Mouse (Mus musculus) stomach, postnatal 0 days (tissue): Measurements from ENCODE around the gene Polr2m. TPM values are rescaled to one million over a fixed set of nuclear protein-coding genes. Genes with fewer than 3 reads are reported as not detected.

Experiments used
- ATAC-seq: fragments of 200-750 bp; cut with Nextera tagmentation; 2 replicates; pipeline ENCODE4 v1.8.0; 2017; ENCODE audit not compliant: low FRiP score, low TSS enrichment
- DNase-seq: peaks from one replicate; pipeline ENCODE4 v3.0.0-alpha.2; 2016; ENCODE audit warnings: low spot score
- H3K27ac ChIP-seq: fragments of 300-500 bp; sonication (generic); replicated peaks from 2 replicates; pipeline ENCODE4 v1.5.1; 2014; ENCODE audit warnings: mild to moderate bottlenecking, control low read depth
- H3K27me3 ChIP-seq: fragments of 300-500 bp; sonication (generic); 2 replicates; pipeline ENCODE4 v1.6.1; 2014; ENCODE audit warnings: low read length; ENCODE audit not compliant: control insufficient read depth, insufficient read depth
- H3K36me3 ChIP-seq: fragments of 300-500 bp; sonication (generic); 2 replicates; pipeline ENCODE4 v1.6.1; 2014; ENCODE audit warnings: low read length, mixed read lengths; ENCODE audit not compliant: control insufficient read depth, insufficient read depth
- H3K4me1 ChIP-seq: fragments of 300-500 bp; sonication (generic); replicated peaks from 2 replicates; pipeline ENCODE4 v1.6.1; 2014; ENCODE audit warnings: antibody characterized with exemption; ENCODE audit not compliant: control insufficient read depth, insufficient read depth
- H3K4me2 ChIP-seq: fragments of 300-500 bp; sonication (generic); replicated peaks from 2 replicates; pipeline ENCODE4 v1.6.1; 2014; ENCODE audit warnings: low read depth, mild to moderate bottlenecking, control low read depth, moderate library complexity
- H3K4me3 ChIP-seq: fragments of 300-500 bp; sonication (generic); 2 replicates; pipeline ENCODE4 v1.5.1; 2014; ENCODE audit warnings: low read depth, low read length, control low read depth
- H3K9ac ChIP-seq: fragments of 300-500 bp; sonication (generic); 2 replicates; pipeline ENCODE4 v1.6.1; 2014; ENCODE audit warnings: mild to moderate bottlenecking, low read length, control low read depth, mixed read lengths
- H3K9me3 ChIP-seq: fragments of 300-500 bp; sonication (generic); 2 replicates; pipeline ENCODE4 v1.6.1; 2016; ENCODE audit warnings: low read length; ENCODE audit not compliant: control insufficient read depth
- CTCF ChIP-seq: IDR thresholded peaks from 2 replicates; pipeline ENCODE4 v1.5.1; 2016; ENCODE audit warnings: antibody characterized with exemption, low read depth, mild to moderate bottlenecking, moderate library complexity
- EP300 ChIP-seq: optimal IDR thresholded peaks from 2 replicates; pipeline ENCODE3; 2016; ENCODE audit warnings: antibody characterized with exemption
- WGBS: fragments of 180-500 bp; shearing (Covaris S2); extraction: QIAGEN DNeasy Blood & Tissue Kit; methylation state at CpG from one replicate; pipeline ENCODE4 v1.1.7; 2014; 5-methylcytosine and 5-hydroxymethylcytosine counted together
- polyA plus RNA-seq: library from polyadenylated mRNA; unstranded; fragments of >200 nt; fragmentation: Nextera tagmentation; extraction: Ambion mirVana; gene quantifications from 2 replicates; pipeline ENCODE4 v1.2.1, GENCODE M21; 2015

Gene Polr2m
- polyA plus RNA-seq, 1 experiment from 2014 or later, result 149 TPM

DNA sequence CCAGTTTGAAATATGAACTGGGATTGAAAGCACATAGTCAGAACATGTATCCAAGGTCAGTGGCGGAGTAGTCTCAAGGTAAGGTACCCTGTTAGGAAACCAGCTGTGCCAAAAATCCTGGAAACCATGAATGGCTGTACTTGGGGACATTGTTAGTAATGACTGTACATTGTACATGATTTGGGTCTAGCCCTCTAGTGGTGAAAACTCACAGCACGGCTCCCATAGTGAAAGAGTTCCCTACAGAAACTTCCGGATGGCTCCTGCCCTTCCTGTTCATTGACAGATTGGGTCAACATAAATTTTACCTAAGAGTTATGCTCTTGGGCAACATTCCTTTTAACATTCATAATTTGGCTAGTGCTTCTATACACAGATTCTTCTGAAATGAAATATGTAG is 19.6 kb downstream of the Polr2m start:
- H3K4me2 ChIP-seq, result no peak overlapping the region
- no peak overlapping the region for H3K9ac ChIP-seq
- 67% methylated on average over 3 of the region's 3 CpGs for WGBS
- DNase-seq (peak; percentile 34), ATAC-seq (no peak)
- no peak overlapping the region for H3K4me3 ChIP-seq
- no peak overlapping the region for H3K27ac ChIP-seq
- H3K36me3 ChIP-seq, result no peaks in the 10 kb centered on the region
- TF ChIP-seq EP300 (no peak), CTCF (peak; percentile 77)
- H3K4me1 ChIP-seq, result no peaks in the 10 kb centered on the region
- H3K27me3 ChIP-seq, result no peaks in the 10 kb centered on the region
- no peaks in the 10 kb centered on the region for H3K9me3 ChIP-seq

DNA sequence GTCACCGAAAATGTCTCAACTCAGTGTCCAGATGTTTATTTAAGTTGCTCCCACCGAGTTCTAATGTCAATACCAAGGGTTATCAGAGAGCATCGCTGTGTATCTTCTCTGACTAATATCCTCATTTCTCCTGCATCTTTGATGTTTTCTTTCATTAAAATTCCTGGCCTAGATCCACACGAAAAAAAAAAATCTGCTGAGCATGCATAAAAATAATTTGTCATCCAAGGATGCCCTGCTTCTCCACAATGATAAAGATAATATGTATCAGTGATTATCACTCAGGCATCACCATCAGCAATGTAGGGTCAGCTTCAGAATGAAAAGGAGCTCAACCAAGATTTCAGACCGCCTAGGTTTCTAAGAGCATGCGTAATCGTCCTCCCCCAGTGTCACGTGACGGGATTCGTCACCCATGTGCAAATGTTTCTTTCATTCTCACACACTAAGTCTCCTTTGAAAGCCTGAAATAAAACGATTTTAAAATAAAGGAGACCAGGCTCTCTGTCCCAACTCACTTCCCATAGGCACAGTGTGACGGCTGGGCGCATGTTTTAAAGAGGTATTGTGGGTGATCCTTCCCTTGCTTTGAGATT is 22.6 kb downstream of the Polr2m start:
- DNase-seq, result no peak
- H3K4me3 ChIP-seq, result no peak overlapping the region
- H3K9ac ChIP-seq, result no peak overlapping the region
- H3K27ac ChIP-seq, result no peak overlapping the region
- no peaks in the 10 kb centered on the region for H3K9me3 ChIP-seq
- no peaks in the 10 kb centered on the region for H3K36me3 ChIP-seq
- no peaks in the 10 kb centered on the region for H3K27me3 ChIP-seq
- no peak overlapping the region for H3K4me2 ChIP-seq
- no peaks in the 10 kb centered on the region for H3K4me1 ChIP-seq
- no peak for ATAC-seq
- 54% methylated on average over 13 of the region's 13 CpGs for WGBS
- TF ChIP-seq EP300 (no peak), CTCF (no peak)

DNA sequence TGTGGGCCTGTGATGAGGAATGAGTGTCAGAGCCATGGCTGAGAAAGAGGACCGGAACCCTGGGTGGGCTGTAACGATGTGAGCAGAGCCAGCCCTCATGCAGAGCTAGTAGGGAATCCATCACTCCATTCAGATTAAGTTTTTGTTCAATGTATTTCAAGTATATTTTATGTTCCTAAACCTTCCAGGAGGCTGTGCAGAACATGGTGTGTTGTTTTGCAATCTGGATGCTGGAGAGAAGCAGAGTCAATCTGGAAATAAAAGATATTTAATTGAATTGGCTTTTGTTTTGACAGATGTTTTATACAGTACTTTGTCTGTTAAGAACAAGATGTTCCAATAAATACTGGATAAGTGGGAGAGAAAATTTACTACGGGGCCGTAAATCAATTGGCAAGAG is 29.0 kb downstream of the Polr2m start:
- no peak for ATAC-seq
- WGBS, result 68% methylated on average over 4 of the region's 4 CpGs
- H3K27me3 ChIP-seq, result no peaks in the 10 kb centered on the region

DNA sequence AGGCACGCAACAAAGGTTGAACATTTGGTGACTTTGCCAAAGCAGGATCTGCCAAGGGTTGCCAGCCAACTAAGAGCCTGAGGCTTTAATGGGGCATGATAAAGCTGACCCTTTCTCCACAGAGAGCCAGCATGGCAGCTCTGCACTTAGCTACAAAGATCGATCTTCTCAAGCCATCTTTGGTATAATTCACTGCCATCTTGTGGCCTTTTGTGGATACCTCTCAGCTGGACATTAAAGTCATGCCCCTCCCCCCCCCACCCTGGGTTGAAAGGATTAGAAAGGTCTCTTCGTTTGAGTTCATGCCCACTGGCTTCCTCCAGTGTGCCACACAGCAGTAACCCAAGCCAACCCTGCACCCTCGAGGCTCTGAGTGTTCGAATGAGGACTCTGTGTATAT is 31.8 kb downstream of the Polr2m start:
- Histone ChIP-seq H3K27me3 (no peaks in the 10 kb centered on the region), H3K27ac (no peak overlapping the region), H3K9ac (no peak overlapping the region), H3K4me2 (no peak overlapping the region), H3K4me1 (no peaks in the 10 kb centered on the region), H3K9me3 (no peaks in the 10 kb centered on the region), H3K36me3 (no peaks in the 10 kb centered on the region), H3K4me3 (no peak overlapping the region)
- WGBS, result 54% methylated on average over 5 of the region's 5 CpGs
- peak; percentile 44 for TF ChIP-seq CTCF
- TF ChIP-seq EP300, result no peak
- DNase-seq (no peak), ATAC-seq (no peak)

More for the DNA sequence above, 29.0 kb downstream of the Polr2m start:
- no peaks in the 10 kb centered on the region for H3K9me3 ChIP-seq
- no peak for DNase-seq
- H3K9ac ChIP-seq, result no peak overlapping the region
- no peak overlapping the region for H3K27ac ChIP-seq
- H3K4me2 ChIP-seq, result no peak overlapping the region
- H3K36me3 ChIP-seq, result no peaks in the 10 kb centered on the region
- H3K4me1 ChIP-seq, result no peaks in the 10 kb centered on the region
- no peak overlapping the region for H3K4me3 ChIP-seq
- TF ChIP-seq EP300 (no peak), CTCF (no peak)

DNA sequence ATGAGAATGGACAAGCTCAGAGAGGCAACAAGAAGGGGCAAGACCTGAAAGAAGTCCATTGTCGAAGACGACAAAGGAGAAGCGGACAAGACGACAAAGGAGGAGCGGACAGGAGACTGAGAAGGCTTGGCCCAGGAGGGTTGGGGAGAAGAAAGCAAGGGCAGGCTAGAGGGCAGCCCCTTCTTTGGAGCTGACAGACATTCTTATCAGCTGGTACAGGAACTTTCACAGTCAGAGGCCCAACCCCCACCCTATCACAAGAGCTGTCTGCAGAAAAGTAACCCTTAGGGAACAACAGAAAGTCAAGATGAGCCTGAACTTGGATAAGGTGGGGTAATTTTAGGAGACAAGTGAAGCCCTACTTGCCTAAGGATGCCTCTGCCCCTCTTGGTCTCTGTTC is 32.4 kb downstream of the Polr2m start:
- no peak for ATAC-seq

DNA sequence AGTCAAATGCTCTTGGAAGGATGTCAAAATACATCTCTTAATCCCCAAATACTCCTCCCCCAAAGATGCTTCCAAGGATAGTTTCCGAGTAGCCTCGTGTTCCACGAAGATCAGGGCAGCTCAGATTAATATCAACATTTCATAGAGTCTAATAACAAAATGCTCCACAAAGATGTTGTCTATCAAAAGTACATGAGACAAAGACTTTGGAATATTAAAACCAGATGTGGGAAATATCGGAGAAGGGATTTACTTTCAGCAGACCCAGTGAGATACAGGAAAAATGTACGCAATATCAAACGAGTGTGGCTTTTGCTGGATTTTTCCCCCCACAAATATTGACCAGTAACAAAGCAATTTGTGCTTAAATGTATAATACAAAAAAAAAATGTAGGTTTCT is 35.1 kb downstream of the Polr2m start:
- TF ChIP-seq CTCF (no peak), EP300 (no peak)
- H3K27ac ChIP-seq, result no peak overlapping the region
- ATAC-seq (no peak), DNase-seq (no peak)
- H3K9me3 ChIP-seq, result no peaks in the 10 kb centered on the region
- no peak overlapping the region for H3K4me2 ChIP-seq
- no peak overlapping the region for H3K4me3 ChIP-seq
- no peak overlapping the region for H3K9ac ChIP-seq
- WGBS, result 55% methylated on average over 6 of the region's 6 CpGs
- no peaks in the 10 kb centered on the region for H3K27me3 ChIP-seq
- no peaks in the 10 kb centered on the region for H3K4me1 ChIP-seq
- H3K36me3 ChIP-seq, result no peaks in the 10 kb centered on the region

More for the DNA sequence above, 32.4 kb downstream of the Polr2m start:
- H3K36me3 ChIP-seq, result no peaks in the 10 kb centered on the region
- no peak for TF ChIP-seq CTCF
- no peak overlapping the region for H3K4me3 ChIP-seq
- whole genome bisulfite sequencing, result 69% methylated on average over 5 of the region's 5 CpGs
- no peak overlapping the region for H3K27ac ChIP-seq
- DNase-seq, result no peak
- H3K9me3 ChIP-seq, result no peaks in the 10 kb centered on the region
- H3K9ac ChIP-seq, result no peak overlapping the region
- no peaks in the 10 kb centered on the region for H3K4me1 ChIP-seq
- no peak overlapping the region for H3K4me2 ChIP-seq
- H3K27me3 ChIP-seq, result no peaks in the 10 kb centered on the region
